Mouse (Mus musculus) lung, postnatal 0 days (tissue): Measurements from ENCODE around the gene Astn1. TPM values are rescaled to one million over a fixed set of nuclear protein-coding genes. Genes with fewer than 3 reads are reported as not detected.

Experiments used
- ATAC-seq: fragments of 200-750 bp; cut with Nextera tagmentation; 2 replicates; pipeline ENCODE4 v1.8.0; 2017; ENCODE audit warnings: moderate library complexity
- DNase-seq: peaks from one replicate; pipeline ENCODE4 v3.0.0-alpha.2; 2016; ENCODE audit warnings: low spot score
- H3K27ac ChIP-seq: fragments of 300-500 bp; sonication (generic); 2 replicates; pipeline ENCODE4 v1.5.1; 2014; ENCODE audit warnings: antibody characterized with exemption, mild to moderate bottlenecking, low read length, mixed read lengths
- H3K27me3 ChIP-seq: fragments of 300-500 bp; sonication (generic); replicated peaks from 2 replicates; pipeline ENCODE4 v1.6.1; 2014; ENCODE audit warnings: low read length, mixed read lengths; ENCODE audit not compliant: insufficient read depth
- H3K36me3 ChIP-seq: fragments of 300-500 bp; sonication (generic); 2 replicates; pipeline ENCODE4 v1.6.1; 2014; ENCODE audit warnings: low read length, mixed read lengths; ENCODE audit not compliant: insufficient read depth
- H3K4me1 ChIP-seq: fragments of 300-500 bp; sonication (generic); 2 replicates; pipeline ENCODE4 v1.6.1; 2014; ENCODE audit warnings: antibody characterized with exemption, low read depth, low read length, mixed read lengths; ENCODE audit not compliant: insufficient read depth
- H3K4me2 ChIP-seq: fragments of 300-500 bp; sonication (generic); replicated peaks from 2 replicates; pipeline ENCODE4 v1.6.1; 2014; ENCODE audit warnings: low read depth, mild to moderate bottlenecking, low read length, moderate library complexity, mixed read lengths
- H3K4me3 ChIP-seq: fragments of 300-500 bp; sonication (generic); 2 replicates; pipeline ENCODE4 v1.5.1; 2014; ENCODE audit warnings: low read depth, low read length
- H3K9ac ChIP-seq: fragments of 300-500 bp; sonication (generic); replicated peaks from 2 replicates; pipeline ENCODE4 v1.6.1; 2014; ENCODE audit warnings: low read depth, mild to moderate bottlenecking
- H3K9me3 ChIP-seq: fragments of 300-500 bp; sonication (generic); 2 replicates; pipeline ENCODE4 v1.6.1; 2016; ENCODE audit warnings: low read length, mixed read lengths
- CTCF ChIP-seq: IDR thresholded peaks from 2 replicates; pipeline ENCODE4 v1.5.1; 2016; ENCODE audit warnings: antibody characterized with exemption, mild to moderate bottlenecking
- EP300 ChIP-seq: IDR thresholded peaks from 2 replicates; pipeline ENCODE4 v1.6.1; 2016; ENCODE audit warnings: antibody characterized with exemption, mild to moderate bottlenecking, control low read depth
- WGBS: fragments of 180-500 bp; shearing (Covaris S2); extraction: QIAGEN DNeasy Blood & Tissue Kit; methylation state at CpG from one replicate; pipeline ENCODE4 v1.1.7; 2014; 5-methylcytosine and 5-hydroxymethylcytosine counted together
- polyA plus RNA-seq: library from polyadenylated mRNA; unstranded; fragments of >200 nt; fragmentation: Nextera tagmentation; extraction: Ambion mirVana; gene quantifications from 2 replicates; pipeline ENCODE4 v1.2.1, GENCODE M21; 2015

The Astn1 gene
- polyA plus RNA-seq, 1 experiment from 2014 or later, result 0.05 TPM

DNA sequence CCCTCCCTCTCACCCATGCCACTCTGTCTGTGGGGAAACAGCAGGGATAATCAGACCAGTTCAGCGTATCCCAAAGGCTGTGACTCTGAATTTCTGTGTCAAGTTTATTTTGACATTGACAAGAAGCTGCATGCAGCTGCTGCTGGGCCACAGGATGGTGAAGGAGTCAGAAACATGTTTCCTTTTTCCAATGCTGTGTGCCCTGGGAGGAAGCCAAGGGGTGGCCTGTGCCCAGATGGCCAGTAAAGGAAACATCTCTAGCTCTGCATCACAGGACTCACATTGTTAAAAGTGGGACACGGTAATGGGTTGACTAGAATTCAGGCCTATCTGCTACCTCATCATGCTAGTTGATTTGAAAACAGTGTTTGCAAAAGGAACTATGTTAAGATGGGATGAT lies 279.2 kb downstream of the Astn1 start:
- 82% methylated on average over 2 of the region's 2 CpGs for WGBS
- no peaks in the 10 kb centered on the region for H3K36me3 ChIP-seq

GRCm38 (mm10) chr1:158642247-158642646 lies 280.2 kb downstream of the Astn1 start:
- no peaks in the 10 kb centered on the region for H3K27me3 ChIP-seq
- no peaks in the 10 kb centered on the region for H3K4me1 ChIP-seq
- ATAC-seq (no peak), DNase-seq (no peak)
- no peak overlapping the region for H3K27ac ChIP-seq
- H3K36me3 ChIP-seq, result no peaks in the 10 kb centered on the region
- H3K4me2 ChIP-seq, result no peak overlapping the region
- no peak for TF ChIP-seq EP300
- TF ChIP-seq CTCF, result no peak
- H3K4me3 ChIP-seq, result no peak overlapping the region
- no peak overlapping the region for H3K9ac ChIP-seq
- H3K9me3 ChIP-seq, result no peaks in the 10 kb centered on the region

More for the DNA sequence above, 279.2 kb downstream of the Astn1 start:
- Histone ChIP-seq H3K27ac (no peak overlapping the region), H3K4me2 (no peak overlapping the region), H3K9ac (no peak overlapping the region), H3K4me3 (no peak overlapping the region), H3K9me3 (no peaks in the 10 kb centered on the region), H3K4me1 (no peaks in the 10 kb centered on the region), H3K27me3 (no peaks in the 10 kb centered on the region)
- no peak for TF ChIP-seq CTCF
- no peak for TF ChIP-seq EP300
- no peak for DNase-seq
- no peak for ATAC-seq

GRCm38 (mm10) chr1:158652799-158653198 lies 290.7 kb downstream of the Astn1 start:
- DNase-seq (no peak), ATAC-seq (no peak)
- H3K4me3 ChIP-seq, result no peak overlapping the region
- H3K4me2 ChIP-seq, result no peak overlapping the region
- H3K9me3 ChIP-seq, result no peaks in the 10 kb centered on the region
- no peak for TF ChIP-seq EP300
- TF ChIP-seq CTCF, result no peak
- H3K9ac ChIP-seq, result no peak overlapping the region
- no peak overlapping the region for H3K27ac ChIP-seq
- whole genome bisulfite sequencing, result 76% methylated on average over 2 of the region's 2 CpGs
- no peaks in the 10 kb centered on the region for H3K4me1 ChIP-seq
- no peaks in the 10 kb centered on the region for H3K27me3 ChIP-seq
- no peaks in the 10 kb centered on the region for H3K36me3 ChIP-seq

- Histone ChIP-seq H3K27ac (no peak overlapping the region), H3K4me1 (no peaks in the 10 kb centered on the region), H3K9me3 (no peaks in the 10 kb centered on the region), H3K9ac (no peak overlapping the region), H3K27me3 (no peaks in the 10 kb centered on the region), H3K36me3 (no peaks in the 10 kb centered on the region), H3K4me3 (no peak overlapping the region), H3K4me2 (no peak overlapping the region)
- WGBS, result 27% methylated on average over 4 of the region's 4 CpGs
- DNase-seq (peak; percentile 75), ATAC-seq (peak; percentile 66)
- TF ChIP-seq CTCF (peak; percentile 70), EP300 (no peak)
Measured at GRCm38 (mm10) chr1:158653808-158654520, 291.9 kb downstream of the Astn1 start.

DNA sequence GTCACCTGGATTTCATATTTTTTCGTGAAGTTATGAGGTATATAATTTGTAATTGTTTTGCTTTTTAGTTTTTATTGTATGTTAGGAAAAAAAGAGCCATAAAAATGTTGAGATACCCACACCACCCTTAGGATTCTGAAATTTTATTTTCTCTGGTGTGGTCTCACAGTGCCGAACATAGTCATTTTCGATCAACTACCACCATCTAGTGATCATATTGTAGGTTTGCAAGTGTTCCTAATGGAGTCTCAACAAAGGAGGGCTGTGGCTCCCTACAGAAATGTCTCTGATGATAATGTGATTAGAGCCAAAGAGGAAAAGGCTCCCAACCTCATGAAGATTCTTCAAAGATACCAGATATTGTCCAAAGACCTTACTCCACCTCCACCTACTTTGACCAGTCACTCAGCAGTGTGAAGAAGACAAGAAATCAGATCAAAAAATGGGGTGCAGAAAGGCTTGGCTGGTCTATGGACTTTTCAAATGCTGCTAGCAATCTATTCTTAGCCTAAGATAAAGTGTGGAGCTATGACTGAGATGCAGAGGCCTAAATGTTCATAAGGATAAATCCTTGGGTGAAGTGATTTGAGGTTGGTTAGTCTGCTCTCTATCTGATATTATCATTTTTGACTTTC lies 292.6 kb downstream of the Astn1 start:
- ATAC-seq (peak; percentile 75), DNase-seq (peak; percentile 68)
- 38% methylated on average over 3 of the region's 3 CpGs for WGBS
- TF ChIP-seq EP300 (no peak), CTCF (peak; percentile 68)
- Histone ChIP-seq H3K27me3 (no peaks in the 10 kb centered on the region), H3K4me1 (no peaks in the 10 kb centered on the region), H3K9ac (no peak overlapping the region), H3K27ac (no peak overlapping the region), H3K9me3 (no peaks in the 10 kb centered on the region), H3K4me2 (no peak overlapping the region), H3K4me3 (no peak overlapping the region), H3K36me3 (no peaks in the 10 kb centered on the region)

GRCm38 (mm10) chr1:158656986-158657385 lies 294.9 kb downstream of the Astn1 start:
- no peak for ATAC-seq
- Histone ChIP-seq H3K4me1 (no peaks in the 10 kb centered on the region), H3K9ac (no peak overlapping the region), H3K27me3 (no peaks in the 10 kb centered on the region), H3K4me3 (no peak overlapping the region), H3K9me3 (no peaks in the 10 kb centered on the region), H3K4me2 (no peak overlapping the region), H3K36me3 (no peaks in the 10 kb centered on the region), H3K27ac (no peak overlapping the region)
- no peak for DNase-seq
- WGBS, result 84% methylated on average over 6 of the region's 6 CpGs
- no peak for TF ChIP-seq EP300
